Mouse (Mus musculus) activated CD4-positive, CD25-positive, alpha-beta regulatory T cell, adult 4 months (primary cell): Measurements from ENCODE around the gene Copa. TPM values are rescaled to one million over a fixed set of nuclear protein-coding genes. Genes with fewer than 3 reads are reported as not detected.

Experiments
- ATAC-seq: one replicate; pipeline ENCODE4 v1.8.0; 2017
- polyA plus RNA-seq, 2 experiments: library from polyadenylated mRNA; unstranded; fragments of 100-300 nt; shearing (Covaris generic); gene quantifications; one replicate each; pipeline ENCODE4 v1.2.1; 2017

Gene Copa
- polyA plus RNA-seq, 2 experiments from 2014 or later = 84.6 to 111 TPM

GRCm38 (mm10) chr1:172143570-172143969 is 61.2 kb downstream of the Copa start:
- ATAC-seq = peak; percentile 63

- peak; percentile 89 for ATAC-seq
These were observed 65.5 kb downstream of the Copa start, which contains the start of gene Dcaf8 for GRCm38 (mm10) chr1:172147835-172148278. Gene Dcaf8 (plus strand): TSS chr1:172148084.

GRCm38 (mm10) chr1:172148279-172148954 is 66.1 kb downstream of the Copa start:
- ATAC-seq = peak; percentile 11

- no peak for ATAC-seq
These were observed 66.9 kb downstream of the Copa start for GRCm38 (mm10) chr1:172148955-172149815.

GRCm38 (mm10) chr1:172154536-172154935 is 72.2 kb downstream of the Copa start:
- no peak for ATAC-seq

GRCm38 (mm10) chr1:172155518-172155917 is 73.2 kb downstream of the Copa start:
- no peak for ATAC-seq

- no peak for ATAC-seq
These were observed 77.6 kb downstream of the Copa start for GRCm38 (mm10) chr1:172159970-172160369.

- no peak for ATAC-seq
These were observed 78.2 kb downstream of the Copa start for GRCm38 (mm10) chr1:172160508-172160907.

- peak; percentile 57 for ATAC-seq
These were observed 79.7 kb downstream of the Copa start for GRCm38 (mm10) chr1:172162009-172162408.

GRCm38 (mm10) chr1:172162959-172163358 is 80.6 kb downstream of the Copa start:
- ATAC-seq = no peak

GRCm38 (mm10) chr1:172167911-172168310 is 85.6 kb downstream of the Copa start:
- ATAC-seq = no peak

GRCm38 (mm10) chr1:172169809-172170208 is 87.5 kb downstream of the Copa start:
- ATAC-seq = no peak

Other genes starting within 250 kb of the Copa start
- 100 to 1,000 TPM; 173 to 208 TPM for gene Cd84, start 242.8 kb upstream of the Copa start, polyA plus RNA-seq
- gene Gm10521, start 186.9 kb upstream of the Copa start, polyA plus RNA-seq = 1 to 10 TPM; 1.1 to 2.3 TPM
- gene Slamf6, start 165.0 kb upstream of the Copa start, polyA plus RNA-seq = 100 to 1,000 TPM; 377 to 508 TPM
- gene Vangl2, start 54.1 kb upstream of the Copa start, polyA plus RNA-seq = 1 to 10 TPM in 1 of 2 experiments, under 1 TPM in 1; 0.62 to 1.0 TPM
- gene Nhlh1, start 25.0 kb upstream of the Copa start, polyA plus RNA-seq = not detected
- gene Ncstn, start 266 bp downstream of the Copa start, polyA plus RNA-seq = 100 to 1,000 TPM in 1 of 2 experiments, 10 to 100 TPM in 1; 97.2 to 108 TPM
- 10 to 100 TPM; 68.1 to 70.7 TPM for gene Pex19, start 44.2 kb downstream of the Copa start, polyA plus RNA-seq
- 10 to 100 TPM; 51.0 to 78.8 TPM for gene Dcaf8, start 65.6 kb downstream of the Copa start, polyA plus RNA-seq
- gene Pea15a, start 124.3 kb downstream of the Copa start, polyA plus RNA-seq = 10 to 100 TPM; 42.0 to 43.1 TPM
- gene Casq1, start 137.3 kb downstream of the Copa start, polyA plus RNA-seq = not detected
- gene Atp1a4, start 175.9 kb downstream of the Copa start, polyA plus RNA-seq = not detected
- 1 to 10 TPM; 3.4 to 3.8 TPM for gene Igsf8, start 179.1 kb downstream of the Copa start, polyA plus RNA-seq
- under 1 TPM; 0.08 to 0.12 TPM for gene Atp1a2, start 215.5 kb downstream of the Copa start, polyA plus RNA-seq
- under 1 TPM in 1 of 2 experiments, not detected in 1; 0.08 TPM for gene Kcnj9, start 246.8 kb downstream of the Copa start, polyA plus RNA-seq